Mouse (Mus musculus): ENCODE results near the gene Gfra4.
"Not testable (repeated sequence)": the region's sequence is repeated elsewhere in the genome, so short reads cannot be mapped to it uniquely, and the experiment has no call there.

Gene Gfra4

DNA sequence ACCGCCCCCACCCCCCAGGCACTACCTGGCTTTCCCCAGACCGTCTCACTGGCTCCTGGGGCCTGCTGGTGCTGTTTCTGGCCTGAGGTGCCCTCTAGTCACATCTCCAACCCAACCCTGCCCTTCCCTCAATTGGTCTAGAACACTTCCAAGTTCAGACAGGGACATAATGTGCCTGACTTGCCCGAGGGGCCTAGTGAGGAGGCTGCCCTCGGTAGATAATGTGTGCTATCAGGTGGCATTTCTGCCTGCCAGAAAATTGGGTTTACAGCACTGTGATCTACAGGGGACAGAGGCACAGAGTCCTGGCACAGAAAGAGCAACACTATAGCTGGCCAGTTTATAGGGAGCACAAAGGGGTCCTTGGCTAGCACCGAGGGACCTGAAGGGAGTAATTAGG lies 9.2 kb upstream of the Gfra4 start:
- in situ Hi-C loops (cut with MboI, MseI) = no loop called here

- in situ Hi-C loops (cut with MboI, MseI) = no loop called here
Observed at GRCm38 (mm10) chr2:131046025-131046424, 3.1 kb upstream of the Gfra4 start.

DNA sequence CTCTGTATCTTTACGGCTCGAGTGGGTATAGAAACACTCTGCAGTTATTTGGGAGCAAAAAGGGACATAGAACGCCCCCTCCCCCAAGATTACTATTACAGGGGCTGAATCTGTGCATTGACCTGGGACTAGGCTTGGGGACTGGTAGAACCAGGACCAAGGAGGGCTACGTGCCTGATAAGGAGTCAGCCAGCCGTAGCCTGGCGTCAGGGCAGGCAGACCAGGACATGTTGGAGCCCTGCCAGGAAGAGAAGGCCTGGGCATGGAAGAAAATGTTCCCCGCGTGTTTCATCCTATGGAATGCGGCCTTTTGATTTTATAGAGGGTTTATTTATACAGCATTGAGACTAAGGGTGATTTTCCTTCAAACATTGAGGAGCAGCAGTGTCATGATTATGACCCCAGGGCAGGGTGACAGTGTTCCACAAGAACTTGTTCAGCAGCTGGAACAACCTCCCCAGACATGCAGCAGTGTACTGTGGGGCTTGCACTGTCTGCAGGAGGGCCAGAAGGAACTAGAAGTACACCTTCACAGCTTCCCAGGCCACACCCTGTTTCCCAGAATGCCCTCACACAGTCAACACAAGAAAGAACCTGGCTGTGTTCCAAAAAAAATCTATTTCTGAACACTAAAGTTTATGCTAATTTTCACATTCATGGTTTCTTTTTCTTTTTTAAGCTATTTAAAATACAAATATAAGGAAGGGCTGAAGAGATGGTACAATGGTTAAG lies 2.3 kb upstream of the Gfra4 start:
- in situ Hi-C loops (cut with MboI, MseI) = no loop called here

DNA sequence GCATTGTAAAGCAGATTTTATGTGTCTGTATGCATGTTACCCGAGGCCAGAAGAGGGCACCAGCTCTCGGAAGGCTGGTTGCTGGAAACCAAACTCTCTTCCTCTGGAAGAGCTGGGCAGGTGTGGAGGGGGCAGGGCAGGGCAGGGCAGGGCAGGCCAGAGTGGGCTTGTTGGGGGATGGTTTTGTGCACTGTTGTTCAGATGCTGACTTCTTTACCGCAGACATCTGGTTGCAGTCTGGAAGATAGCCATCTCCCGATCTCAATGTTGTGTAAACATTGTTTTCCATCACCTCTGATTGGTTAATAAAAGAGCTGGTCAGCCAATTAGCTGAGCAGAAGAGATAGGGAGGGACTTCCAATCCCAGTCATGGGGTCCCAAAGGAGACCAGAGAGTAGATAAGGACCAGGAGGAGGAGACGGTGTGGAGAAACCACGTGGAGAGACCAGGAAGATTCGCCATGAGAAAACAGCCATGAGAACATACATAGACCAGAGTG lies 1.5 kb upstream of the Gfra4 start:
- in situ Hi-C loops (cut with MboI, MseI) = no loop called here

DNA sequence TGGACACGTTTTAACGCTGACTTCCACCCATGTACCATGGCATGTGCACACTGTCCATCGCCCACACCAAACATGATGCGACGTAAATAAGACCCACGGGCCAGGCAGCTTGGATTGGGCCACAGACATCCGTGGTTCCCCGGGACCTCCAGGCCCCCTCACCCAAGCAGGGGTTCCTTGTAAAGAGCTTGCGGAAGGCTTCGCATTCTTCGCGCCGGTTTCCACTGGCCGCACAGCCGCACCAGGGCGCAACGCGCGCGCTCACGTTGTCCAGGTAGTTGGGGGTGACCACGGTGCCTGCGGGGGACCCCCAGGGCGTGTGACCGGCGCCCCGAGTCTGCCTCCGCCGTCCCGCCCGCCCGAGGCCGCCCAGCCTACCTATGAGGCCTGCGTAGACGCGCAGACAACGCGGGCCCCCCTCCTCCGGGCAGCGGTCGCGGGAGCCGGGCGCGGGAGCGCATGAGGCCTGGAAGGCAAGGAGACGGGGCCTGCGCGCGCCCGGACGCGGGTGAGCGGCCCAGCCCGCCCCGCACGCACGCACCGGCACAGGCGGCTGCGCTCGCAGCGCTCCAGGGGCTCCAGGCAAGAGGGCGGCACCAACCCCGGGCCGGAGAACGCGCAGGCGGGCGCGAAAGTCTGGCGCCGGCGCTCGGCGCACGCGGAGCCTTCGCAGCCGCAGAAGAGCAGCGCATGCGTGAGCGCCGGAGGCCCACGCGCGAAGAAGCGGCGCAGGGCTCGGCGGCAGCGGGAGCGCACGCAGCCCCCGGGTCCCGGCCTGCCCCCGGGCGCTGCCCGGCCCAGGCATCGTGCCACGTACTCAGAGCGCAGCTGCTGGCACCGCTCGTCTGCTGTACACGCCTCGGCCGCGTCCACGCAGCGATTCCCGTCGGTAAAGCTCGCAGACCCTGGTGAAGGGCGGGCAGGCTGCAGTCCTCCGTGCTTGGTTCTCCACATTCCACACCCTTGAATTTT lies 1.7 kb downstream of the Gfra4 start:
- in situ Hi-C loops (cut with MboI, MseI) = no loop called here

DNA sequence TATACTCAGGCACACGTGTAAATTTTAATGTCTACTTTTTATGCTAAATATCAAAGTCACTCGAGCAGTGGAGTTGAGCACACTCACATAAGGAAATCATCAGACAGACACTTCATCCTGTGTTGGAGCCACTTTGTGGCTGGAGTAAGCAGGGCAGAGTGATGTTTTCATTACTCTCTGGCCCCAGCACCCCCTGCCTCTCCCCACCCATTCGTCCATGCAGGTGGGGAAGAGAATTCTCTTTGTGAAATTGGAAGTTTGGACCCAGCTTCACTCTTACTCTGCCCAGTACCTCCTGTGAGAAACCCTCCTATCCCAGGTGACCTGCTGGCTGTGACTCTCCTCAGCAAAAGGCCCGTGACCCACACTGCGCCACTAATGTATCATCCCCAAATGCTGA lies 4.2 kb downstream of the Gfra4 start:
- in situ Hi-C loops (cut with MboI, MseI) = no loop called here

GRCm38 (mm10) chr2:131038197-131038596 lies 4.7 kb downstream of the Gfra4 start:
- in situ Hi-C loops (cut with MboI, MseI) = no loop called here

DNA sequence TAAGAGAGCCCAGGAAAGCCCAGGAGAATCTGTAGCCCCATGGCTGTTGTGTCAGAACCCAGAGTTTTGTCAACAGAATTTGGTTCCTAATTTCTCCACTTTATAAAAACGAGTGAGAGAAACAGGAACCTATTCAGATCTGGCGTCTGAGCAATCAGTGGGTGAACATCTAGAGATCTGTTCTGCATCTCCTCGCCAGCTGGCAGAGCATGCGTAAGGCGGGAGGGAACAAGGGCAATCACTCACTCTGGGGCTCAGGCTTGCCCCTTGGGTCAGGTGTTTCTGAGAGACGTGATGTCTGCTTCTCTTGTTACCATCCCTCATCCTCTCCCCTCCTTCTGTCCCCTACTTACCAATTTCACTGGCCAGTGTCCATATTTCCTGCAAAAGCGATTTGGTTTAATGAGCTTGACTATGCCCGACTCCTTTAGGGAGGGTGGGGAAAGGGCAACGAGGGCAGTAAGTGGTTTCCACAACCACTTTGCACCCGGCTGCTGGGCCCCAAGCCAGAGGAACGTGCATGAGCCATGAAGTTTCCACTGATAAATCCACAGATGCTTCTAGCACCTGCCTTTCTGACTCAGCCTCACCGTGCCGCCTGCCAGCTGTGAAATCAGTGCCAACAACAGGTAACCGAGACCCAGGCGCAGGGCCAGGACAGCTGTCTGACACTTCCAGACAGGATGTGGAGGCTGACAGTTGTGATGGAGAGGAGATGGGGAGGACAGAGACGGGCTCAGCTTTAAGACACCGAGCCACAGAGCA lies 5.5 kb downstream of the Gfra4 start:
- in situ Hi-C loops (cut with MboI, MseI) = no loop called here

DNA sequence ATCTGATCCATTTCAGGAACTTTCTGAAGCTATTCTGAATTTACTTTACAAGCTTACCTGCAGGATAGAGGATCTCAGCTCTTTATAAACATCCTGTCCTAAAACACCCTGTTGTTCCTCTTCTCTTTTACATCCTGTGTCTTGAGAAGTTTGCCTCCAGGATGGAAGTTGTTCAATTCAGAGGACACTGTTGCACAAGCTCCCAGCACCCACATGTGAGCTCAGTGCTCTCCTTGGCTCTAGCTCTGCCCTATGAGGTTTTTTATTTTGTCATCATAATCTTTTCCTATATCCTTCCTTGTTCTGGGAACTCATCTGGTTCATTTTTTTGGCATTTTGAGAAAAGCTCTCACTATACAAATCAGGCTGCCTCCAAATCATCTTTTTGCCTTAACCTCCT lies 6.1 kb downstream of the Gfra4 start:
- in situ Hi-C loops (cut with MboI, MseI) = no loop called here

GRCm38 (mm10) chr2:131036343-131036742 lies 6.5 kb downstream of the Gfra4 start:
- in situ Hi-C loops (cut with MboI, MseI) = no loop called here

- in situ Hi-C loops (cut with MboI, MseI) = not testable (repeated sequence)
Observed at GRCm38 (mm10) chr2:131031406-131031805, 11.5 kb downstream of the Gfra4 start.

DNA sequence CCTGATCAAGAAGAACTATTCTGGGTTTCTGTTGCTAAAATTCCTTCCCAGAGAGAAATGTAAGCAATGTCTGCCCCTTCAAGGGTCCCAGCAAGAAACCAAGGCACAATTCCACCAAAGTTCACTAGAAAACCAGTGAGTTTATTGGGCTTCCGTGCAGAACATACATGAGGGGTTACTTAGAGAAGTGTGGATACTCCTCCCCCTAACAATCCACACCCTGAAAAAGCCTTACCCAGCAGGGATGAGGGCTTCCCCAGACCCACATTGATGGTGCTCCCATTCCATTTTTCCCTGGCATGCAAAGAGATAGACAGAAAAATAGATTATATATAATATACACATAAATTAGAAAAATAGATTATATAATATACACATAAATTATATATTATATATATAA lies 11.9 kb downstream of the Gfra4 start:
- in situ Hi-C loops (cut with MboI, MseI) = no loop called here

- in situ Hi-C loops (cut with MboI, MseI) = no loop called here
Observed at GRCm38 (mm10) chr2:131030561-131030960, 12.3 kb downstream of the Gfra4 start.

GRCm38 (mm10) chr2:131029065-131029935 lies 13.6 kb downstream of the Gfra4 start:
- in situ Hi-C loops (cut with MboI, MseI) = no loop called here

- in situ Hi-C loops (cut with MboI, MseI) = no loop called here
Observed at GRCm38 (mm10) chr2:131026941-131027340, 15.9 kb downstream of the Gfra4 start.

DNA sequence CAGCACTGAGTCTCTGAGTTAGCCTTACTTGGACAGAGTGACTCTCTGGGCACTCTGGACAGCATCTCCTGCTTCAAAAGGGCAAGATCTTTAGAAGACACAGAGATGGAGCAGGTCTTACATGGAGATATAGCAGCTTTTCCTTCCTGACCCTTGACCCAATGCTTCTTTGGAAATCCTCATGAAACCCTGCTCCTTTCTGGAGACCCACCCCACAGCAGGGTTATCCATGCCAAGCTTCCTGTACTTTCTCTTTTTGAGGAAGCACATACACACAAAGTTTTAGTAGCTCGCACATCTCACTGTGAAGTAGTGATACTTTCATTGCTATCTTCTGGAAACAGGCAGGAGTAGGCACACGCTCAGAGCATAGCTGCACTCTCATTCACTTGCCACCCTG lies 17.7 kb downstream of the Gfra4 start:
- in situ Hi-C loops (cut with MboI, MseI) = no loop called here

GRCm38 (mm10) chr2:131010566-131010965 lies 32.3 kb downstream of the Gfra4 start:
- in situ Hi-C loops (cut with MboI, MseI) = no loop called here

DNA sequence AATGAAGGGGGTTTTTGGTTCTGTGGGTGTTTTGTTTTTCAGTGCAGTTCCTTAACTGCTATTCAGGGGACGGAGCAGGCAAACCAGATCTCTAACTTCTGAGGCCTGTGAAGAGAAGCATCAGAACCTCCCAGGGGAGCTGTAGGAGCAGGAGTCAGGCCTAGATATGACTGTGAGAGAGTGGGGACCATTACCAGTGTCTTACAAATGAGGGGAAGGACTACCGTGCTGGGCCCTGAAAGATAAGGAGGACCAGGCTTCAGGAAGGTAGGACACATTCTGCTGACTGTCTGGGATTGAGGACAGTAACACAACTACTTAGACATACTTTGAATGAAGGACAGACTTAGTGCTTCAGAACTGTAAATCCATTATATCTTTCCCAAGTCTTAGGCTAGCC lies 33.8 kb downstream of the Gfra4 start:
- in situ Hi-C loops (cut with MboI, MseI) = no loop called here

GRCm38 (mm10) chr2:130992818-130993217 lies 50.1 kb downstream of the Gfra4 start:
- in situ Hi-C loops (cut with MboI, MseI) = no loop called here

Data from T-helper 1 cell (primary cell).